Mouse (Mus musculus): Measurements from ENCODE around the gene Rfng. TPM values are rescaled to one million over a fixed set of nuclear protein-coding genes. Genes with fewer than 3 reads are reported as not detected.
"Not testable (repeated sequence)": the region's sequence is repeated elsewhere in the genome, so short reads cannot be mapped to it uniquely, and the experiment has no call there.

Gene Rfng
- 10 to 100 TPM; 13.2 to 13.3 TPM for total RNA-seq (2021)

- peak; percentile 85 for DNase-seq
Measured at GRCm38 (mm10) chr11:120784064-120784791, at the start of gene Rfng, which contains the start of gene Gps1. TSS of gene Rfng (minus strand) at chr11:120784207. TSS of gene Gps1 (plus strand) at chr11:120784272.

GRCm38 (mm10) chr11:120832962-120833361, 49.0 kb upstream of the Rfng start:
- not testable (repeated sequence) for DNase-seq

GRCm38 (mm10) chr11:120831659-120832440, 47.8 kb upstream of the Rfng start:
- no peak for DNase-seq

GRCm38 (mm10) chr11:120830686-120831085, 46.7 kb upstream of the Rfng start:
- DNase-seq = no peak

GRCm38 (mm10) chr11:120829757-120830532, 45.9 kb upstream of the Rfng start:
- DNase-seq = no peak

GRCm38 (mm10) chr11:120828416-120828815, 44.4 kb upstream of the Rfng start:
- no peak for DNase-seq

GRCm38 (mm10) chr11:120826016-120826953, 42.3 kb upstream of the Rfng start:
- DNase-seq = no peak

GRCm38 (mm10) chr11:120825289-120825863, 41.4 kb upstream of the Rfng start:
- no peak for DNase-seq

GRCm38 (mm10) chr11:120824787-120825288, 40.8 kb upstream of the Rfng start:
- DNase-seq = no peak

- peak; percentile 97 for DNase-seq
Measured at GRCm38 (mm10) chr11:120823956-120824786, 40.2 kb upstream of the Rfng start, which contains the start of gene Fasn. TSS of gene Fasn (minus strand) at chr11:120824547.

- DNase-seq = peak; percentile 69
Measured at GRCm38 (mm10) chr11:120823551-120823947, 39.5 kb upstream of the Rfng start.

- DNase-seq = peak; percentile 32
Measured at GRCm38 (mm10) chr11:120822831-120823550, 39.0 kb upstream of the Rfng start.

- no peak for DNase-seq
Measured at GRCm38 (mm10) chr11:120822321-120822720, 38.3 kb upstream of the Rfng start.

GRCm38 (mm10) chr11:120821076-120821922, 37.3 kb upstream of the Rfng start:
- peak; percentile 66 for DNase-seq

GRCm38 (mm10) chr11:120820546-120820945, 36.5 kb upstream of the Rfng start:
- DNase-seq = no peak

GRCm38 (mm10) chr11:120819556-120819955, 35.5 kb upstream of the Rfng start:
- no peak for DNase-seq

GRCm38 (mm10) chr11:120818251-120818650, 34.2 kb upstream of the Rfng start:
- no peak for DNase-seq

GRCm38 (mm10) chr11:120817358-120817757, 33.4 kb upstream of the Rfng start:
- no peak for DNase-seq
